Mouse (Mus musculus) erythroblast, embryonic 14.5 days (primary cell): ENCODE measurements around the gene Cdcp2. TPM values are rescaled to one million over a fixed set of nuclear protein-coding genes. Genes with fewer than 3 reads are reported as not detected.

Experiments
- H3K27me3 ChIP-seq: 2 replicates; pipeline ENCODE4 v1.6.1; 2012; ENCODE audit warnings: inconsistent platforms; ENCODE audit not compliant: control insufficient read depth
- H3K36me3 ChIP-seq: 2 replicates; pipeline ENCODE4 v1.6.1; 2012; ENCODE audit warnings: mild to moderate bottlenecking, inconsistent platforms; ENCODE audit not compliant: control insufficient read depth
- H3K4me1 ChIP-seq: 2 replicates; pipeline ENCODE4 v1.6.1; 2012; ENCODE audit warnings: inconsistent platforms; ENCODE audit not compliant: control insufficient read depth
- H3K4me3 ChIP-seq: replicated peaks from 2 replicates; pipeline ENCODE3; 2012; ENCODE audit warnings: moderate library complexity, mild to moderate bottlenecking, inconsistent platforms
- H3K9me3 ChIP-seq: 2 replicates; pipeline ENCODE4 v1.6.1; 2012; ENCODE audit warnings: low read length, inconsistent platforms, mixed read lengths; ENCODE audit not compliant: control insufficient read depth
- GATA1 ChIP-seq: IDR thresholded peaks from 2 replicates; pipeline ENCODE4 v1.6.1; 2012; ENCODE audit warnings: low read length, inconsistent platforms, mixed read lengths
- TAL1 ChIP-seq: IDR thresholded peaks from 3 replicates; pipeline ENCODE4 v1.6.1; 2012; ENCODE audit warnings: low read length, inconsistent platforms, mixed read lengths
- polyA plus RNA-seq: library from polyadenylated mRNA; stranded (reverse); fragments of >175 nt; gene quantifications from 2 replicates; pipeline ENCODE4 v1.2.3, GENCODE M21; 2012

The Cdcp2 gene
- polyA plus RNA-seq, 1 experiment: 0.02 TPM

- no peak for TF ChIP-seq TAL1
- TF ChIP-seq GATA1: no peak
- Histone ChIP-seq H3K4me3 (no peak overlapping the region), H3K4me1 (peaks cover 20% of the 10 kb centered on the region), H3K36me3 (no peaks in the 10 kb centered on the region), H3K27me3 (no peaks in the 10 kb centered on the region), H3K9me3 (no peaks in the 10 kb centered on the region)
Measured at GRCm38 (mm10) chr4:107121165-107121943, 24.7 kb downstream of the Cdcp2 start.

GRCm38 (mm10) chr4:107124376-107124775 lies 27.7 kb downstream of the Cdcp2 start:
- no peak for TF ChIP-seq GATA1
- TF ChIP-seq TAL1: no peak
- H3K9me3 ChIP-seq: no peaks in the 10 kb centered on the region
- peaks cover 20% of the 10 kb centered on the region for H3K4me1 ChIP-seq
- H3K27me3 ChIP-seq: peaks cover 5% of the 10 kb centered on the region; the same call in 1 of the 2 replicates
- no peaks in the 10 kb centered on the region for H3K36me3 ChIP-seq
- no peak overlapping the region for H3K4me3 ChIP-seq

GRCm38 (mm10) chr4:107125101-107125500 lies 28.4 kb downstream of the Cdcp2 start:
- Histone ChIP-seq H3K27me3 (peaks cover 5% of the 10 kb centered on the region; the same call in 1 of the 2 replicates), H3K9me3 (no peaks in the 10 kb centered on the region), H3K36me3 (no peaks in the 10 kb centered on the region)

GRCm38 (mm10) chr4:107126389-107126788 lies 29.7 kb downstream of the Cdcp2 start:
- no peaks in the 10 kb centered on the region for H3K9me3 ChIP-seq
- H3K27me3 ChIP-seq: peaks cover 5% of the 10 kb centered on the region; the same call in 1 of the 2 replicates
- no peaks in the 10 kb centered on the region for H3K36me3 ChIP-seq
- no peak overlapping the region for H3K4me3 ChIP-seq
- no peak for TF ChIP-seq GATA1
- no peak for TF ChIP-seq TAL1
- peaks cover 11% of the 10 kb centered on the region for H3K4me1 ChIP-seq

More at GRCm38 (mm10) chr4:107125101-107125500, 28.4 kb downstream of the Cdcp2 start:
- H3K4me1 ChIP-seq: peaks cover 20% of the 10 kb centered on the region
- no peak for TF ChIP-seq TAL1
- no peak for TF ChIP-seq GATA1
- H3K4me3 ChIP-seq: no peak overlapping the region

GRCm38 (mm10) chr4:107126891-107127524 lies 30.3 kb downstream of the Cdcp2 start:
- no peak for TF ChIP-seq GATA1
- no peak for TF ChIP-seq TAL1
- H3K27me3 ChIP-seq: peaks cover 5% of the 10 kb centered on the region; the same call in 1 of the 2 replicates

GRCm38 (mm10) chr4:107127901-107128669 lies 31.4 kb downstream of the Cdcp2 start:
- Histone ChIP-seq H3K9me3 (no peaks in the 10 kb centered on the region), H3K36me3 (no peaks in the 10 kb centered on the region), H3K4me1 (no peaks in the 10 kb centered on the region), H3K27me3 (peaks cover 5% of the 10 kb centered on the region; the same call in 1 of the 2 replicates), H3K4me3 (no peak overlapping the region)
- TF ChIP-seq TAL1 (no peak), GATA1 (no peak)

More at GRCm38 (mm10) chr4:107126891-107127524, 30.3 kb downstream of the Cdcp2 start:
- Histone ChIP-seq H3K9me3 (no peaks in the 10 kb centered on the region), H3K4me3 (no peak overlapping the region), H3K36me3 (no peaks in the 10 kb centered on the region), H3K4me1 (peaks cover 5% of the 10 kb centered on the region)

GRCm38 (mm10) chr4:107129373-107129772 lies 32.7 kb downstream of the Cdcp2 start:
- Histone ChIP-seq H3K4me1 (no peaks in the 10 kb centered on the region), H3K9me3 (no peaks in the 10 kb centered on the region), H3K27me3 (peaks cover 5% of the 10 kb centered on the region; the same call in 1 of the 2 replicates), H3K4me3 (no peak overlapping the region), H3K36me3 (no peaks in the 10 kb centered on the region)
- TF ChIP-seq GATA1 (no peak), TAL1 (no peak)

GRCm38 (mm10) chr4:107130534-107130933 lies 33.8 kb downstream of the Cdcp2 start:
- peaks cover 5% of the 10 kb centered on the region; the same call in 1 of the 2 replicates for H3K27me3 ChIP-seq
- no peaks in the 10 kb centered on the region for H3K4me1 ChIP-seq
- no peaks in the 10 kb centered on the region for H3K36me3 ChIP-seq
- TF ChIP-seq TAL1 (no peak), GATA1 (no peak)
- H3K9me3 ChIP-seq: no peaks in the 10 kb centered on the region
- no peak overlapping the region for H3K4me3 ChIP-seq
